Mouse (Mus musculus) E14TG2a.4 (cell line): Measurements from ENCODE around the gene Slc35b4.

Experiments used
- H3K27me3 ChIP-seq: 2 replicates; pipeline ENCODE4 v1.6.1; 2014; ENCODE audit warnings: low read length, control low read depth; ENCODE audit not compliant: insufficient read depth
- H3K36me3 ChIP-seq: 2 replicates; pipeline ENCODE4 v1.6.1; 2014; ENCODE audit warnings: low read length, control low read depth; ENCODE audit not compliant: insufficient read depth
- H3K4me1 ChIP-seq: replicated peaks from 2 replicates; pipeline ENCODE4 v1.6.1; 2014; ENCODE audit warnings: low read depth, low read length, control low read depth
- H3K4me3 ChIP-seq: replicated peaks from 2 replicates; pipeline ENCODE4 v1.5.1; 2014; ENCODE audit warnings: mild to moderate bottlenecking, low read length
- H3K9me3 ChIP-seq: 2 replicates; pipeline ENCODE4 v1.6.1; 2014; ENCODE audit warnings: low read length, control low read depth
- CTCF ChIP-seq: conservative IDR thresholded peaks from 2 replicates; pipeline ENCODE4 v1.5.1; 2014; ENCODE audit warnings: low read length
- NANOG ChIP-seq: IDR thresholded peaks from 2 replicates; pipeline ENCODE4 v1.6.1; 2014; ENCODE audit warnings: borderline replicate concordance, low read length, mixed read lengths
- POU5F1 ChIP-seq: IDR thresholded peaks from 2 replicates; pipeline ENCODE4 v1.6.1; 2014; ENCODE audit warnings: low read length, borderline replicate concordance

Slc35b4 gene

GRCm38 (mm10) chr6:34161511-34161910 lies 15.4 kb downstream of the Slc35b4 start:
- Histone ChIP-seq H3K4me3 (no peak overlapping the region), H3K4me1 (no peaks in the 10 kb centered on the region), H3K27me3 (no peaks in the 10 kb centered on the region), H3K9me3 (no peaks in the 10 kb centered on the region), H3K36me3 (peaks cover 98% of the 10 kb centered on the region)
- TF ChIP-seq NANOG (no peak), POU5F1 (no peak), CTCF (no peak)

- no peaks in the 10 kb centered on the region for H3K27me3 ChIP-seq
- no peak for TF ChIP-seq POU5F1
- TF ChIP-seq NANOG: no peak
- no peak for TF ChIP-seq CTCF
Measured at GRCm38 (mm10) chr6:34160816-34161310, 16.0 kb downstream of the Slc35b4 start.

GRCm38 (mm10) chr6:34159998-34160815 lies 16.7 kb downstream of the Slc35b4 start:
- H3K27me3 ChIP-seq: no peaks in the 10 kb centered on the region
- TF ChIP-seq CTCF (peak; percentile 25), POU5F1 (no peak)
- no peaks in the 10 kb centered on the region for H3K9me3 ChIP-seq
- no peak overlapping the region for H3K4me3 ChIP-seq
- no peaks in the 10 kb centered on the region for H3K4me1 ChIP-seq
- peaks cover 94% of the 10 kb centered on the region for H3K36me3 ChIP-seq

More at GRCm38 (mm10) chr6:34160816-34161310, 16.0 kb downstream of the Slc35b4 start:
- no peaks in the 10 kb centered on the region for H3K9me3 ChIP-seq
- no peaks in the 10 kb centered on the region for H3K4me1 ChIP-seq
- H3K4me3 ChIP-seq: no peak overlapping the region
- peaks cover 97% of the 10 kb centered on the region for H3K36me3 ChIP-seq

- H3K4me3 ChIP-seq: no peak overlapping the region
- TF ChIP-seq CTCF: no peak
- no peak for TF ChIP-seq POU5F1
- no peak for TF ChIP-seq NANOG
- no peaks in the 10 kb centered on the region for H3K27me3 ChIP-seq
- H3K36me3 ChIP-seq: peaks cover 68% of the 10 kb centered on the region
- peaks cover 15% of the 10 kb centered on the region for H3K4me1 ChIP-seq
- no peaks in the 10 kb centered on the region for H3K9me3 ChIP-seq
Measured at GRCm38 (mm10) chr6:34156841-34157748, 19.8 kb downstream of the Slc35b4 start.

GRCm38 (mm10) chr6:34156057-34156456 lies 20.9 kb downstream of the Slc35b4 start:
- no peaks in the 10 kb centered on the region for H3K27me3 ChIP-seq
- H3K9me3 ChIP-seq: no peaks in the 10 kb centered on the region
- no peak for TF ChIP-seq CTCF
- TF ChIP-seq NANOG: no peak
- TF ChIP-seq POU5F1: no peak
- H3K4me3 ChIP-seq: no peak overlapping the region
- peaks cover 15% of the 10 kb centered on the region for H3K4me1 ChIP-seq
- H3K36me3 ChIP-seq: peaks cover 58% of the 10 kb centered on the region

- no peaks in the 10 kb centered on the region for H3K27me3 ChIP-seq
- H3K4me3 ChIP-seq: no peak overlapping the region
- peaks cover 15% of the 10 kb centered on the region for H3K4me1 ChIP-seq
- no peaks in the 10 kb centered on the region for H3K9me3 ChIP-seq
- peaks cover 50% of the 10 kb centered on the region for H3K36me3 ChIP-seq
- TF ChIP-seq NANOG: no peak
- TF ChIP-seq POU5F1: no peak
- TF ChIP-seq CTCF: no peak
Measured at GRCm38 (mm10) chr6:34155137-34155804, 21.6 kb downstream of the Slc35b4 start.

- H3K27me3 ChIP-seq: no peaks in the 10 kb centered on the region
- no peaks in the 10 kb centered on the region for H3K9me3 ChIP-seq
- no peak overlapping the region for H3K4me3 ChIP-seq
- TF ChIP-seq CTCF (no peak), NANOG (no peak), POU5F1 (no peak)
- peaks cover 39% of the 10 kb centered on the region for H3K36me3 ChIP-seq
- H3K4me1 ChIP-seq: peaks cover 21% of the 10 kb centered on the region
Measured at GRCm38 (mm10) chr6:34154202-34154601, 22.7 kb downstream of the Slc35b4 start.
